Mouse (Mus musculus): ENCODE results near the gene R3hdm1.

R3hdm1 gene

GRCm38 (mm10) chr1:128282924-128283323, 179.8 kb downstream of the R3hdm1 start:
- DNase-seq (ENCODE audit: extremely low read depth, low read depth, low spot score), result no peak

GRCm38 (mm10) chr1:128284157-128284690, 181.1 kb downstream of the R3hdm1 start:
- no peak for DNase-seq (ENCODE audit: extremely low read depth, low read depth, low spot score)

- no peak for DNase-seq (ENCODE audit: extremely low read depth, low read depth, low spot score)
Observed at GRCm38 (mm10) chr1:128285136-128285535, 182.0 kb downstream of the R3hdm1 start.
